Mouse (Mus musculus): Measurements from ENCODE around the gene Dpm3. TPM values are rescaled to one million over a fixed set of nuclear protein-coding genes. Genes with fewer than 3 reads are reported as not detected.

The Dpm3 gene
- polyA plus RNA-seq, 1 experiment: 156 TPM

GRCm38 (mm10) chr3:89281579-89282290, 22.6 kb downstream of the Dpm3 start:
- H3K4me3 ChIP-seq (ENCODE audit: insufficient read depth, low read length): no peak overlapping the region; the same call in 1 of the 2 replicates

GRCm38 (mm10) chr3:89282291-89282643, 23.1 kb downstream of the Dpm3 start:
- Histone ChIP-seq H3K4me3 (ENCODE audit: insufficient read depth, low read length) (no peak overlapping the region), H3K4me1 (ENCODE audit: control insufficient read depth, insufficient read depth, low read length) (peaks cover 2% of the 10 kb centered on the region; the same call in 1 of the 2 replicates), H3K27ac (ENCODE audit: insufficient read depth, low read length) (no peak overlapping the region)
- TF ChIP-seq POLR2A (IDR thresholded peaks at IDR 0.05; ENCODE audit: extremely low read depth, insufficient read depth, low read length): no peak
- TF ChIP-seq CTCF (IDR thresholded peaks at IDR 0.05; ENCODE audit: extremely low read depth, insufficient read depth, low read length): no peak

More at GRCm38 (mm10) chr3:89281579-89282290, 22.6 kb downstream of the Dpm3 start:
- TF ChIP-seq POLR2A (IDR thresholded peaks at IDR 0.05; ENCODE audit: extremely low read depth, insufficient read depth, low read length): no peak
- TF ChIP-seq CTCF (IDR thresholded peaks at IDR 0.05; ENCODE audit: extremely low read depth, insufficient read depth, low read length): peak; percentile 96
- H3K4me1 ChIP-seq (ENCODE audit: control insufficient read depth, insufficient read depth, low read length): peaks cover 2% of the 10 kb centered on the region; the same call in 1 of the 2 replicates
- H3K27ac ChIP-seq (ENCODE audit: insufficient read depth, low read length): no peak overlapping the region

- H3K4me1 ChIP-seq (ENCODE audit: control insufficient read depth, insufficient read depth, low read length): peaks cover 2% of the 10 kb centered on the region; the same call in 1 of the 2 replicates
- H3K4me3 ChIP-seq (ENCODE audit: insufficient read depth, low read length): no peak overlapping the region
- no peak overlapping the region for H3K27ac ChIP-seq (ENCODE audit: insufficient read depth, low read length)
- no peak for TF ChIP-seq POLR2A (IDR thresholded peaks at IDR 0.05; ENCODE audit: extremely low read depth, insufficient read depth, low read length)
Observed at GRCm38 (mm10) chr3:89284261-89284660, 25.1 kb downstream of the Dpm3 start.

- Histone ChIP-seq H3K27ac (ENCODE audit: insufficient read depth, low read length) (no peak overlapping the region), H3K4me1 (ENCODE audit: control insufficient read depth, insufficient read depth, low read length) (no peaks in the 10 kb centered on the region), H3K4me3 (ENCODE audit: insufficient read depth, low read length) (no peak overlapping the region)
- no peak for TF ChIP-seq CTCF (IDR thresholded peaks at IDR 0.05; ENCODE audit: extremely low read depth, insufficient read depth, low read length)
- TF ChIP-seq POLR2A (IDR thresholded peaks at IDR 0.05; ENCODE audit: extremely low read depth, insufficient read depth, low read length): no peak
Observed at GRCm38 (mm10) chr3:89285526-89285925, 26.4 kb downstream of the Dpm3 start.

GRCm38 (mm10) chr3:89287286-89287685, 28.1 kb downstream of the Dpm3 start:
- Histone ChIP-seq H3K4me3 (ENCODE audit: insufficient read depth, low read length) (no peak overlapping the region), H3K4me1 (ENCODE audit: control insufficient read depth, insufficient read depth, low read length) (no peaks in the 10 kb centered on the region), H3K27ac (ENCODE audit: insufficient read depth, low read length) (no peak overlapping the region)
- TF ChIP-seq CTCF (IDR thresholded peaks at IDR 0.05; ENCODE audit: extremely low read depth, insufficient read depth, low read length) (no peak), POLR2A (IDR thresholded peaks at IDR 0.05; ENCODE audit: extremely low read depth, insufficient read depth, low read length) (no peak)

- Histone ChIP-seq H3K4me1 (ENCODE audit: control insufficient read depth, insufficient read depth, low read length) (no peaks in the 10 kb centered on the region), H3K4me3 (ENCODE audit: insufficient read depth, low read length) (no peak overlapping the region), H3K27ac (ENCODE audit: insufficient read depth, low read length) (no peak overlapping the region)
- no peak for TF ChIP-seq CTCF (IDR thresholded peaks at IDR 0.05; ENCODE audit: extremely low read depth, insufficient read depth, low read length)
Observed at GRCm38 (mm10) chr3:89288503-89288928, 29.4 kb downstream of the Dpm3 start.

GRCm38 (mm10) chr3:89291874-89292273, 32.7 kb downstream of the Dpm3 start:
- peaks cover 3% of the 10 kb centered on the region for H3K4me1 ChIP-seq (ENCODE audit: control insufficient read depth, insufficient read depth, low read length)
- TF ChIP-seq CTCF (IDR thresholded peaks at IDR 0.05; ENCODE audit: extremely low read depth, insufficient read depth, low read length) (no peak), POLR2A (IDR thresholded peaks at IDR 0.05; ENCODE audit: extremely low read depth, insufficient read depth, low read length) (no peak)
- H3K27ac ChIP-seq (ENCODE audit: insufficient read depth, low read length): no peak overlapping the region
- no peak overlapping the region for H3K4me3 ChIP-seq (ENCODE audit: insufficient read depth, low read length)

- no peak for TF ChIP-seq POLR2A (IDR thresholded peaks at IDR 0.05; ENCODE audit: extremely low read depth, insufficient read depth, low read length)
- no peak for TF ChIP-seq CTCF (IDR thresholded peaks at IDR 0.05; ENCODE audit: extremely low read depth, insufficient read depth, low read length)
Observed at GRCm38 (mm10) chr3:89292303-89292702, 33.1 kb downstream of the Dpm3 start.

GRCm38 (mm10) chr3:89293247-89293918, 34.2 kb downstream of the Dpm3 start:
- Histone ChIP-seq H3K27ac (ENCODE audit: insufficient read depth, low read length) (no peak overlapping the region), H3K4me1 (ENCODE audit: control insufficient read depth, insufficient read depth, low read length) (peaks cover 3% of the 10 kb centered on the region), H3K4me3 (ENCODE audit: insufficient read depth, low read length) (no peak overlapping the region)
- no peak for TF ChIP-seq CTCF (IDR thresholded peaks at IDR 0.05; ENCODE audit: extremely low read depth, insufficient read depth, low read length)
- TF ChIP-seq POLR2A (IDR thresholded peaks at IDR 0.05; ENCODE audit: extremely low read depth, insufficient read depth, low read length): no peak

More at GRCm38 (mm10) chr3:89292303-89292702, 33.1 kb downstream of the Dpm3 start:
- no peak overlapping the region for H3K4me3 ChIP-seq (ENCODE audit: insufficient read depth, low read length)
- no peak overlapping the region for H3K27ac ChIP-seq (ENCODE audit: insufficient read depth, low read length)
- peaks cover 3% of the 10 kb centered on the region for H3K4me1 ChIP-seq (ENCODE audit: control insufficient read depth, insufficient read depth, low read length)

GRCm38 (mm10) chr3:89294195-89294594, 35.0 kb downstream of the Dpm3 start:
- no peak overlapping the region for H3K27ac ChIP-seq (ENCODE audit: insufficient read depth, low read length)
- peaks cover 3% of the 10 kb centered on the region for H3K4me1 ChIP-seq (ENCODE audit: control insufficient read depth, insufficient read depth, low read length)
- TF ChIP-seq CTCF (IDR thresholded peaks at IDR 0.05; ENCODE audit: extremely low read depth, insufficient read depth, low read length) (no peak), POLR2A (IDR thresholded peaks at IDR 0.05; ENCODE audit: extremely low read depth, insufficient read depth, low read length) (no peak)
- H3K4me3 ChIP-seq (ENCODE audit: insufficient read depth, low read length): no peak overlapping the region
